Mouse (Mus musculus) cerebellum, adult 2 months (tissue): ENCODE measurements around the gene 1700008O03Rik. TPM values are rescaled to one million over a fixed set of nuclear protein-coding genes. Genes with fewer than 3 reads are reported as not detected.

Experiments
- DNase-seq, 2 experiments: peaks; one replicate each; pipeline ENCODE4 v3.0.0; 2021
- H3K27ac ChIP-seq: fragments of 200-500 bp; 2 replicates; pipeline ENCODE4 v1.5.1; 2012; ENCODE audit warnings: low read length, control low read depth, inconsistent platforms; ENCODE audit not compliant: insufficient read depth
- H3K27me3 ChIP-seq: fragments of 200-500 bp; 2 replicates; pipeline ENCODE4 v1.6.1; 2012; ENCODE audit warnings: inconsistent platforms, mild to moderate bottlenecking, low read length, moderate library complexity; ENCODE audit not compliant: control insufficient read depth, insufficient read depth
- H3K4me1 ChIP-seq: fragments of 200-500 bp; 2 replicates; pipeline ENCODE4 v1.6.1; 2011; ENCODE audit warnings: low read length; ENCODE audit not compliant: control insufficient read depth, insufficient read depth
- H3K4me3 ChIP-seq: fragments of 200-500 bp; replicated peaks from 2 replicates; pipeline ENCODE3; 2011; ENCODE audit warnings: mild to moderate bottlenecking, low read depth, low read length, control low read depth; ENCODE audit not compliant: insufficient read depth
- CTCF ChIP-seq: fragments of 200-500 bp; IDR thresholded peaks from 2 replicates; pipeline ENCODE4 v1.5.1; 2011; ENCODE audit warnings: low read depth, mild to moderate bottlenecking, control low read depth, low read length, moderate library complexity, borderline replicate concordance; ENCODE audit not compliant: insufficient read depth
- POLR2A ChIP-seq: fragments of 200-500 bp; IDR thresholded peaks from 2 replicates; pipeline ENCODE4 v1.6.1; 2011; ENCODE audit warnings: low read length, control low read depth, borderline replicate concordance; ENCODE audit not compliant: insufficient read depth
- WGBS: fragments of 180-500 bp; shearing (Covaris S2); methylation state at CpG from one replicate; pipeline ENCODE4 v1.1.7; 2018; 5-methylcytosine and 5-hydroxymethylcytosine counted together
- polyA plus RNA-seq: library from polyadenylated mRNA; depleted of rRNA; stranded (reverse); fragments of >200 nt; gene quantifications from 2 replicates; pipeline ENCODE4 v1.2.3, GENCODE M21; 2012; rRNA removed

1700008O03Rik gene
- polyA plus RNA-seq, 1 experiment, result 3.1 TPM

DNA sequence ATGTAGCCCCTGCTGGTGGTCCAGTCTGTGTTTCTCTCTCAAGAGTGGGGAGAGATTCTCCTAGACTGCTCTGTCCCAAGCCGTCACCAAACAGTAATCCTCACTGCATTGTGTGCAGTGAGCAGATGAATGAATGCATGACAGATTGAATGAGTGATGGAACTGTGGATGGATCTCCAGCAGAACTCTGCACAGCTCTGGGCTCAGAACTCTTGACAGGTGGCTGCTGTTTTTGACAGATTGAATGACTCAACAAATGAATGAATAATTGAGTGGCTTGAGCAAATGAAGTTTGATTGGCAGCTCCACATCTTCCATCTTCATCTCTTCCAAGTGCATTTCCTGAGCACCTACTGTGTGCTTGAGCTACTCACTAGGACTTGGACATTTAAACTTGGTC, 63.3 kb downstream of the 1700008O03Rik start:
- Histone ChIP-seq H3K27ac (no peak overlapping the region), H3K4me3 (no peak overlapping the region), H3K4me1 (peaks cover 9% of the 10 kb centered on the region; the same call in 1 of the 2 replicates), H3K27me3 (no peaks in the 10 kb centered on the region)
- WGBS, result 88% methylated on average over 1 of the region's 1 CpGs
- DNase-seq, result no peak
- TF ChIP-seq CTCF (no peak), POLR2A (no peak)

GRCm38 (mm10) chr7:44320886-44321285, 64.7 kb downstream of the 1700008O03Rik start:
- H3K4me1 ChIP-seq, result peaks cover 9% of the 10 kb centered on the region; the same call in 1 of the 2 replicates
- peak; percentile 74 to 80 for DNase-seq
- TF ChIP-seq POLR2A (no peak), CTCF (peak; percentile 47; the same call in 1 of the 2 replicates)
- no peaks in the 10 kb centered on the region for H3K27me3 ChIP-seq
- peak overlapping the region; percentile 3 for H3K27ac ChIP-seq
- H3K4me3 ChIP-seq, result no peak overlapping the region
- 8% methylated on average over 8 of the region's 8 CpGs for WGBS

- DNase-seq, result peak in 1 of 2 experiments; percentile 55
- no peak overlapping the region for H3K27ac ChIP-seq
- TF ChIP-seq POLR2A, result no peak
- peak; percentile 71 for TF ChIP-seq CTCF
- H3K4me3 ChIP-seq, result no peak overlapping the region
- 33% methylated on average over 4 of the region's 4 CpGs for WGBS
- peaks cover 9% of the 10 kb centered on the region; the same call in 1 of the 2 replicates for H3K4me1 ChIP-seq
- H3K27me3 ChIP-seq, result no peaks in the 10 kb centered on the region
Measured at GRCm38 (mm10) chr7:44317913-44318312, 67.7 kb downstream of the 1700008O03Rik start.

- Histone ChIP-seq H3K4me3 (no peak overlapping the region), H3K4me1 (peaks cover 6% of the 10 kb centered on the region; the same call in 1 of the 2 replicates), H3K27ac (no peak overlapping the region), H3K27me3 (no peaks in the 10 kb centered on the region)
- no peak for TF ChIP-seq CTCF
- no peak for TF ChIP-seq POLR2A
- WGBS, result 67% methylated on average over 16 of the region's 16 CpGs
- DNase-seq, result no peak
Measured at GRCm38 (mm10) chr7:44312484-44312883, 73.1 kb downstream of the 1700008O03Rik start.

GRCm38 (mm10) chr7:44311713-44312304, 73.8 kb downstream of the 1700008O03Rik start:
- H3K27ac ChIP-seq, result no peak overlapping the region

DNA sequence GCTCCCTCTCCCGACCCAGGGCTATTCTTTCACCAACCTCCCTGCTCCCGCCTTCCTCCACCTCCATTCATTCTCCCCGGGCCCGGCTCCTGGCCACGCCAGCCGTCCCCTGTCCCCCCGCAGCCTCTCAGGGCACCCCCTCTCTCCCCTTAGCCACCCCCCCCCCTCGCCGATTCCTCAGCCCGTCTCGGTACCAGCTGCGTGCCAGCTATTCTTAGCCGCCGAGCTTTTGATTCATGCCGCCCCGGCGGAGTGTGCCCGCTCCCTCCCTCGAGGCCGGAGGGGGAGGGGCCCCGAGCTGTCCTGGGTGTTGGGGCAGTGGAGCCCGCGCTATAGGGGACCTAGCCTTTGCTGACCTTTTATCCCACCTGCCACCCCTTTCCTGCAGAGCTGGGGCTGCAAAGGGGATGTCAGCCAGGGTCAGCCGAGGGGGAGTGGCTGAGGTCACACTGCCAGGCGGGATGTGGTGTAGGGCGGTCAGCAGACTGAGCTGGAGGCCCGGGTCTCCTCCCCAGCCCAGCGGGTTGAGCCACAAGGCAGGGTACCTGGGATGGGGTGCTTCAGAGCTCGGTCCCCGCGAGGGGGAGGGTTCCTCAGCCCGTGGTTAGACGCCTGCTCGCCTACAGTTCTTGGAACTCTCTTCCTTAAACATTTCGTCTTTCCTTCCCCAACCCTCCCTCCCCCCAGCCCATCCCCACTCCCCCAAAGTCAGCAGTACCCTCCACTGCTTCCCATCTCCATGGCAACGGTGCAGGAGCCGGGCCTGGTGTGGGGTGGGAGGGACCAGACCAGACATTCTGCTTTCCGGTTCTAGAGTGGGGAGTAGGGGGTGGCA, 74.5 kb downstream of the 1700008O03Rik start:
- TF ChIP-seq CTCF (no peak), POLR2A (no peak)
- Histone ChIP-seq H3K27ac (no peak overlapping the region), H3K27me3 (no peaks in the 10 kb centered on the region), H3K4me1 (peaks cover 6% of the 10 kb centered on the region; the same call in 1 of the 2 replicates), H3K4me3 (peak overlapping the region; percentile 69)
- peak; percentile 55 to 59 for DNase-seq
- WGBS, result 4% methylated on average over 38 of the region's 38 CpGs

More at GRCm38 (mm10) chr7:44311713-44312304, 73.8 kb downstream of the 1700008O03Rik start:
- Histone ChIP-seq H3K27me3 (no peaks in the 10 kb centered on the region), H3K4me3 (no peak overlapping the region), H3K4me1 (peaks cover 6% of the 10 kb centered on the region; the same call in 1 of the 2 replicates)
- DNase-seq, result peak; percentile 49 to 50
- TF ChIP-seq POLR2A (no peak), CTCF (peak; percentile 27; the same call in 1 of the 2 replicates)
- WGBS, result 14% methylated on average over 6 of the region's 6 CpGs

DNA sequence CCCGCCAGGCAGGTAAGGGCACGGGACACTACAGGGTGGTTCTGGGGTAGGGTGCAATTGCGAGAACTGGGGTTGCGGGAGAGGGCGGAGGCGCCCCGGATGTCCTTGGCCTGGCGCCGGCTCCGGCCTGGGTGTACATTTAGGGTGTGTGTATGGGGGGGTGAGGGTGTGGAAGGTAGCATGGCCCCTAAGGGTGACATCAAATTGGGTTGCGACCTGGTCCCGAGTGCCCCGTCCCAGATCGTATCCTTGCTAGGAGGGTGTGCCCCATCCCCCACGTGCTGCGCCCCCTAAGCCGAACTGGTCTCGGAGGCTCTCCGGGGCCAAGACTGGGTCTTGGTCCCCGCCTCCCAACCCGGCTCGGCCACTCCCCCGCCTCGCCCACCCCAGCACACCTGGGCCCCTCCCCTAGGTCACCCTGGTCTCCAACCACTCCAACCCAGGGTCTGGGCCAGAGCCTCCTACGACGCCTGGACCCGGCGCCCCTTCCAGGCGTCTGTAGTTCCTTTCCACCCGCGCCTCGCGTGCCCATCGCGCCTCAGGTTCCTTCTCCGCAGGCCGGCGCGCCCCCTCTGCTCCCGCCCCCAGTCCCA, 75.2 kb downstream of the 1700008O03Rik start:
- peaks cover 9% of the 10 kb centered on the region; the same call in 1 of the 2 replicates for H3K4me1 ChIP-seq
- 1% methylated on average over 40 of the region's 40 CpGs for WGBS
- no peak for TF ChIP-seq CTCF
- TF ChIP-seq POLR2A, result no peak
- H3K27ac ChIP-seq, result 0 out of 2 replicates have a peak overlapping the region, but pooled peaks have one; percentile 24
- peak; percentile 38 to 50 for DNase-seq
- H3K27me3 ChIP-seq, result no peaks in the 10 kb centered on the region
- H3K4me3 ChIP-seq, result peak overlapping the region; percentile 69

Other genes starting within 250 kb of the 1700008O03Rik start
- gene Klk1b16, start 249.1 kb downstream of the 1700008O03Rik start, polyA plus RNA-seq, result not detected in 2 replicates
- 0.29 and 0.38 TPM in 2 replicates for gene Klk1b24, start 197.6 kb downstream of the 1700008O03Rik start, polyA plus RNA-seq
- not detected in 2 replicates for gene Klk1b3, start 187.6 kb downstream of the 1700008O03Rik start, polyA plus RNA-seq
- not detected in 2 replicates for gene Klk1b4, start 178.4 kb downstream of the 1700008O03Rik start, polyA plus RNA-seq
- not detected in 2 replicates for gene Klk1b5, start 169.9 kb downstream of the 1700008O03Rik start, polyA plus RNA-seq
- gene Klk1, start 160.5 kb downstream of the 1700008O03Rik start, polyA plus RNA-seq, result 0.20 and 0.36 TPM in 2 replicates
- not detected in 2 replicates for gene Gm36864, start 149.6 kb downstream of the 1700008O03Rik start, polyA plus RNA-seq
- 2.2 and 2.9 TPM in 2 replicates for gene 1700028J19Rik, start 139.1 kb downstream of the 1700008O03Rik start, polyA plus RNA-seq
- gene 2410002F23Rik, start 139.1 kb downstream of the 1700008O03Rik start, polyA plus RNA-seq, result 98.8 and 111 TPM in 2 replicates
- gene Acp4, start 128.4 kb downstream of the 1700008O03Rik start, polyA plus RNA-seq, result not detected in 2 replicates
- not detected in 2 replicates for gene Gm15517, start 124.4 kb downstream of the 1700008O03Rik start, polyA plus RNA-seq
- gene Clec11a, start 78.9 kb downstream of the 1700008O03Rik start, polyA plus RNA-seq, result 2.4 and 3.0 TPM in 2 replicates
- 51.4 and 60.7 TPM in 2 replicates for gene Shank1, start 75.6 kb downstream of the 1700008O03Rik start, polyA plus RNA-seq
- 125 and 130 TPM in 2 replicates for gene Syt3, start 1.7 kb downstream of the 1700008O03Rik start, polyA plus RNA-seq
- gene Lrrc4b, start 43.2 kb upstream of the 1700008O03Rik start, polyA plus RNA-seq, result 190 and 214 TPM in 2 replicates
- 9.3 and 10.2 TPM in 2 replicates for gene Aspdh, start 79.6 kb upstream of the 1700008O03Rik start, polyA plus RNA-seq
- 273 and 294 TPM in 2 replicates for gene Josd2, start 82.2 kb upstream of the 1700008O03Rik start, polyA plus RNA-seq
- gene Emc10, start 110.7 kb upstream of the 1700008O03Rik start, polyA plus RNA-seq, result 302 and 309 TPM in 2 replicates
- gene Fam71e1, start 110.8 kb upstream of the 1700008O03Rik start, polyA plus RNA-seq, result 32.6 and 34.0 TPM in 2 replicates
- gene Mybpc2, start 138.8 kb upstream of the 1700008O03Rik start, polyA plus RNA-seq, result 0.14 and 0.18 TPM in 2 replicates
- 0.16 and 0.19 TPM in 2 replicates for gene Spib, start 146.3 kb upstream of the 1700008O03Rik start, polyA plus RNA-seq
- 21.6 and 25.1 TPM in 2 replicates for gene Pold1, start 163.0 kb upstream of the 1700008O03Rik start, polyA plus RNA-seq
- 106 and 109 TPM in 2 replicates for gene Nr1h2, start 168.1 kb upstream of the 1700008O03Rik start, polyA plus RNA-seq
- 0.26 and 0.43 TPM in 2 replicates for gene Napsa, start 186.6 kb upstream of the 1700008O03Rik start, polyA plus RNA-seq
- gene Kcnc3, start 204.8 kb upstream of the 1700008O03Rik start, polyA plus RNA-seq, result 368 and 423 TPM in 2 replicates